Mouse (Mus musculus) midbrain, embryonic 11.5 days (tissue): Measurements from ENCODE around the gene Tma7. TPM values are rescaled to one million over a fixed set of nuclear protein-coding genes. Genes with fewer than 3 reads are reported as not detected.
A peak's percentile ranks its signal among the peaks of the same experiment; 100 is the strongest.

ENCODE experiments used
- ATAC-seq: fragments of 200-750 bp; cut with Nextera tagmentation; 2 replicates; pipeline ENCODE4 v1.8.0; 2017; ENCODE audit warnings: moderate TSS enrichment, moderate library complexity; ENCODE audit not compliant: low FRiP score
- DNase-seq: peaks from one replicate; pipeline ENCODE4 v3.0.0; 2015; ENCODE audit warnings: low spot score; ENCODE audit errors: missing footprints
- H3K27ac ChIP-seq: fragments of 300-500 bp; sonication (generic); 2 replicates; pipeline ENCODE4 v1.5.1; 2014; ENCODE audit warnings: low read depth, low read length
- H3K27me3 ChIP-seq: fragments of 300-500 bp; sonication (generic); 2 replicates; pipeline ENCODE4 v1.6.1; 2014; ENCODE audit warnings: mild to moderate bottlenecking, low read length, moderate library complexity, mixed read lengths; ENCODE audit not compliant: control insufficient read depth, insufficient read depth
- H3K36me3 ChIP-seq: fragments of 300-500 bp; sonication (generic); 2 replicates; pipeline ENCODE4 v1.6.1; 2014; ENCODE audit warnings: mild to moderate bottlenecking, low read length, moderate library complexity, mixed read lengths; ENCODE audit not compliant: control insufficient read depth, insufficient read depth
- H3K4me1 ChIP-seq: fragments of 300-500 bp; sonication (generic); 2 replicates; pipeline ENCODE4 v1.6.1; 2014; ENCODE audit warnings: low read length; ENCODE audit not compliant: control insufficient read depth, insufficient read depth
- H3K4me2 ChIP-seq: fragments of 300-500 bp; sonication (generic); 2 replicates; pipeline ENCODE4 v1.6.1; 2014; ENCODE audit warnings: mild to moderate bottlenecking, moderate library complexity
- H3K4me3 ChIP-seq: fragments of 300-500 bp; sonication (generic); 2 replicates; pipeline ENCODE4 v1.5.1; 2014; ENCODE audit warnings: low read depth, low read length
- H3K9ac ChIP-seq: fragments of 300-500 bp; sonication (generic); 2 replicates; pipeline ENCODE4 v1.6.1; 2014; ENCODE audit warnings: low read length
- H3K9me3 ChIP-seq: fragments of 300-500 bp; sonication (generic); 2 replicates; pipeline ENCODE4 v1.6.1; 2016; ENCODE audit warnings: low read length; ENCODE audit not compliant: control insufficient read depth
- WGBS: fragments of 180-500 bp; shearing (Covaris S2); extraction: QIAGEN DNeasy Blood & Tissue Kit; methylation state at CpG from one replicate; pipeline ENCODE4 v1.1.7; 2014; 5-methylcytosine and 5-hydroxymethylcytosine counted together
- polyA plus RNA-seq: library from polyadenylated mRNA; unstranded; fragments of >200 nt; fragmentation: Nextera tagmentation; extraction: Ambion mirVana; gene quantifications from 2 replicates; pipeline ENCODE4 v1.2.1, GENCODE M21; 2014

Gene Tma7
- polyA plus RNA-seq, 1 experiment from 2014 or later: 852 TPM

DNA sequence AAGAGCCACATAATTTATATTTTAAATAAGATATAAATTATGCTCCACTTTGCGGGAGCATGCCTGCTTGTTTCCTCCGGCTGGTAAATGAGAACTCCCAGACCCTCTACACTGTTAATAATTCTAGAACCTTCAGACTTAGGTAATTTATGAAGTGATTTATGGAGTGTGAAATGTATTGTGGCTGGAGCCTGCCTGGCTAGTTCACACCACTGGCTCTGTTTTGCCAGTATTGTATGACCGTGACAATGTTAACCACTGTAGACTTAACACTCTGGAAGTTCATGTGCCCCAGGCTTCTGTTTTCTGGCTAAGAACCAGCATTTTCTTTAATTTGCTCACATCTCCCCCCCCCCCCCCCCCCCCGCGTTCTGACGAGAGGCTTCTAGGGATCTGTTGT is 25.0 kb upstream of the Tma7 start:
- whole genome bisulfite sequencing: 92% methylated on average over 6 of the region's 6 CpGs
- no peak overlapping the region for H3K9ac ChIP-seq
- no peak overlapping the region for H3K4me3 ChIP-seq
- no peaks in the 10 kb centered on the region for H3K27me3 ChIP-seq
- peaks cover 67% of the 10 kb centered on the region for H3K36me3 ChIP-seq
- DNase-seq (no peak), ATAC-seq (no peak)
- no peak overlapping the region for H3K4me2 ChIP-seq
- no peak overlapping the region for H3K27ac ChIP-seq
- H3K9me3 ChIP-seq: no peaks in the 10 kb centered on the region
- no peaks in the 10 kb centered on the region for H3K4me1 ChIP-seq

DNA sequence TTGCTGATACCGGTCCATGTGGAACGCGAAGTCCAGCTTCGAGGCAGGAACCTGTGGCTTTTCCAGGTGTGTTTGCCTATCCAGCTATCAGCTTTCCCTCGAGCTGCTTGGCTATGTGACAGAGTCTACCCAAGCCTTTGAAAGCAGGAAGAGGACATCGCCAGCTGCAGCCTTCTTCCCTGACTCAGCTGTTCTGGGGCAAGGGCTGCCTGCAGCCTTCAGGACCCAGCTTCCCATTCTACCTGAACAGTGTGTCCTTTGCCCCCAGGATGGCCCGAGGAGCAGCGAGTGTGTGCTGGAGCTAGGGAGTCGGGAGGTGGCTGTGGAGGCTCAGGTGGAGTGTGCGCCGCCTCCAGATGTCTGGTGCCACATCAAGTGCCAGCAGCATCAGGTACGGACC is 23.3 kb upstream of the Tma7 start:
- 96% methylated on average over 12 of the region's 12 CpGs for WGBS
- no peak for ATAC-seq
- peaks cover 55% of the 10 kb centered on the region for H3K36me3 ChIP-seq

DNA sequence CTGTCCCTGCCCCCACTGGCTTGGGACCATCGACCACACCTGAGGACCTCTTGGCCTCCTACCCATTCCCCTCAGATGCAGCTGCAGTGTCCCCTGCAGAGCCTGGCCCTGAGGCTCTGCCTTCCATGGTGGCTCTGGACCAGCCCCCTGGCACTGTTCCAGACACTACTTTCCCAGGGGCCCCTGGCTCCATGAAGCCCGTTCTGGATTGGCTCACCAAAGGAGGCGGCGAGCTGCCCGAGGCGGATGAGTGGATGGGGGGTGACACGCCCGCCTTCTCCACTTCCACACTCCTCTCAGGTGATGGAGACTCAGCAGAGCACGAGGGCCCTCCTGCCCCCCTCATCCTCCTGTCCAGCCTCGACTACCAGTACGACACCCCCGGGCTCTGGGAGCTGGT is 22.6 kb upstream of the Tma7 start:
- H3K36me3 ChIP-seq: peaks cover 52% of the 10 kb centered on the region
- no peak for DNase-seq
- no peaks in the 10 kb centered on the region for H3K9me3 ChIP-seq
- no peaks in the 10 kb centered on the region for H3K4me1 ChIP-seq
- no peak overlapping the region for H3K9ac ChIP-seq
- H3K4me2 ChIP-seq: no peak overlapping the region
- no peak for ATAC-seq
- H3K4me3 ChIP-seq: no peak overlapping the region
- H3K27ac ChIP-seq: no peak overlapping the region
- no peaks in the 10 kb centered on the region for H3K27me3 ChIP-seq
- 82% methylated on average over 12 of the region's 12 CpGs for WGBS

More for the DNA sequence above, 23.3 kb upstream of the Tma7 start:
- Histone ChIP-seq H3K27ac (no peak overlapping the region), H3K4me3 (no peak overlapping the region), H3K4me1 (no peaks in the 10 kb centered on the region), H3K4me2 (no peak overlapping the region), H3K9me3 (no peaks in the 10 kb centered on the region), H3K27me3 (no peaks in the 10 kb centered on the region), H3K9ac (no peak overlapping the region)
- no peak for DNase-seq

DNA sequence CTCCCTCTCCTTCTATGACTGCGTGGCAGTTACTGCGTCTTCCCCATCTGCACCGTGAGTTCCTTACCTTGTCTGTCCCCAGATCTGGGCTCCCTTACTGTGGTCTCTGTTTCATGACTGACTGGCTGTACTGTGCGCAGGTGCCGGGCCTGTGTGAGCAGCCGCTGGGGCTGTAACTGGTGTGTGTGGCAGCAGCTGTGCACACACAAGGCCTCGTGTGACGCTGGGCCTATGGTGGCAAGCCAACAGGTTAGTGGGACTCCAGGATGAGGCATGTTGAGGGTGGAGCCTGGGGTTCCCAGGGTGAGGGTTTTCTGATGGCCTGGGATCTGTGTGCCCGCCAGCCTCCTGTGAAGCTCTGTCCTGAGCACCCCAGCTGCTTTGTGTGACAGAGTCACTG is 21.7 kb upstream of the Tma7 start:
- Histone ChIP-seq H3K27ac (no peak overlapping the region), H3K9ac (no peak overlapping the region), H3K9me3 (no peaks in the 10 kb centered on the region), H3K36me3 (peaks cover 55% of the 10 kb centered on the region), H3K27me3 (no peaks in the 10 kb centered on the region), H3K4me2 (no peak overlapping the region), H3K4me3 (no peak overlapping the region), H3K4me1 (peaks cover 4% of the 10 kb centered on the region)
- no peak for DNase-seq
- no peak for ATAC-seq
- whole genome bisulfite sequencing: 81% methylated on average over 9 of the region's 9 CpGs

DNA sequence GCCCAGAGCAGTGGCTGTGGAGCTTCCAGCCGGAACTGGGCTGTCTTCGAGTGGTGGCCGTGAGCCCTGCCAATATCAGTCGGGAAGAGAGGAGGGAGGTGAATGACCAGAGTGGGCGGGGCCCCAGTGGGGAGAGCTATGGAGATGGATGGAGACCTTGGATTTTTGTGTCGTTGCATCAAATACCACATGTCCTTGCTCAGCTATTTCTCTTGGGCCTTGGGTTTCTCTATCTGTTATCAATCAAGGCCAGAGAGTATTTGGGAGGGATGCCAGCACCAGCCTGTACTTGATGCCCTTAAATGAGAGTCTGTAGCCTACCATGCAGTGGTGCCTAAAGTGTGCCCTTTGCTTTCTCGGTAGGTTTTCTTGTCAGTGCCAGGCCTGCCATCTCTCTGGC is 20.9 kb upstream of the Tma7 start:
- Histone ChIP-seq H3K4me2 (no peak overlapping the region), H3K4me1 (peaks cover 12% of the 10 kb centered on the region), H3K27me3 (no peaks in the 10 kb centered on the region), H3K4me3 (no peak overlapping the region), H3K9me3 (no peaks in the 10 kb centered on the region), H3K9ac (no peak overlapping the region), H3K27ac (no peak overlapping the region), H3K36me3 (peaks cover 50% of the 10 kb centered on the region)
- DNase-seq: no peak
- no peak for ATAC-seq
- 73% methylated on average over 7 of the region's 7 CpGs for WGBS

DNA sequence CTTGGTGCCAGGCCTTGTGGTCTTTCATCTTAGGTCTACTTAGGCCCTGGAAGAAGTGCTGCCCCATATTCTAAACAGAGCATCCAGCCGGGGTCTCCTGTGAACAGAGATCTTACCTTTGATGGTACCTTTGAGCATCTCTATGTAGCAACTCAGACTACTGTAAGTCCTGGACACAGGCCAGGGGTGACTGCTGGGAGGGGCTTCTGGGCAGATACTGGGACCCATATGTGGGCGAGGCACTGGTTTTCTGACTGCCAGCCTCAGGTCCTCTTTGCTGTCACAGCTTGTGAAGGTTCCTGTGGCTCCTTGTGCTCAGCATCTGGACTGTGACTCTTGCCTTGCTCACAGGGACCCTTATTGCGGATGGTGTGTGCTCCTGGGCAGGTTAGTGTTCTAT is 20.2 kb upstream of the Tma7 start:
- ATAC-seq (no peak), DNase-seq (no peak)
- H3K27ac ChIP-seq: no peak overlapping the region
- no peak overlapping the region for H3K4me2 ChIP-seq
- no peaks in the 10 kb centered on the region for H3K9me3 ChIP-seq
- no peaks in the 10 kb centered on the region for H3K27me3 ChIP-seq
- peaks cover 19% of the 10 kb centered on the region for H3K4me1 ChIP-seq
- 89% methylated on average over 3 of the region's 3 CpGs for WGBS
- H3K9ac ChIP-seq: no peak overlapping the region
- no peak overlapping the region for H3K4me3 ChIP-seq
- peaks cover 45% of the 10 kb centered on the region for H3K36me3 ChIP-seq

DNA sequence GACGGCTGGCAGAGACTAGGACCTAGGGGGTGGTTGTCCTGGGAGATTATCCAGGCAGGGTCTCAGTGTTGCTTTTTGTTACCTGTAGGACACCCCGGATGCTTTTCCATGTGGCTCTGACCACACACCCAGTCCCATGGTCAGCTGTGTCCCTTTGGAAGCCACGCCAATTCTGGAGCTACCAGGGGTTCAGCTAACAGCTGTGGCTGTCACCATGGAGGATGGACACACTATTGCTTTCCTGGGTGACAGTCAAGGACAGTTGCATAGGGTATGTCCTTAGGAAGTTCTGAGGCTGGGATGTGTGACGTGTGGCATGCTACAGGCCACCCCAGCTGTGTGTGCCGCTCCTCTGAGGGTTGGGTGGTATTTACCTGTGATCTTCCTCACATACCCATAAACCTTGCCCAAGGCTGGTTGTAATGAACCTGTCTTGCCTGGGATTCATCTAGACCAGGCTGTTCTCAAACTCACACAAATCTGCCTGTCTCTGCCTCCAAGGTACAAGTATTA is 19.6 kb upstream of the Tma7 start:
- WGBS: 91% methylated on average over 5 of the region's 5 CpGs
- ATAC-seq (no peak), DNase-seq (no peak)
- H3K36me3 ChIP-seq: peaks cover 43% of the 10 kb centered on the region
- H3K27ac ChIP-seq: no peak overlapping the region
- no peak overlapping the region for H3K4me2 ChIP-seq
- no peaks in the 10 kb centered on the region for H3K9me3 ChIP-seq
- no peaks in the 10 kb centered on the region for H3K27me3 ChIP-seq
- H3K4me3 ChIP-seq: no peak overlapping the region
- H3K4me1 ChIP-seq: peaks cover 25% of the 10 kb centered on the region
- H3K9ac ChIP-seq: no peak overlapping the region

DNA sequence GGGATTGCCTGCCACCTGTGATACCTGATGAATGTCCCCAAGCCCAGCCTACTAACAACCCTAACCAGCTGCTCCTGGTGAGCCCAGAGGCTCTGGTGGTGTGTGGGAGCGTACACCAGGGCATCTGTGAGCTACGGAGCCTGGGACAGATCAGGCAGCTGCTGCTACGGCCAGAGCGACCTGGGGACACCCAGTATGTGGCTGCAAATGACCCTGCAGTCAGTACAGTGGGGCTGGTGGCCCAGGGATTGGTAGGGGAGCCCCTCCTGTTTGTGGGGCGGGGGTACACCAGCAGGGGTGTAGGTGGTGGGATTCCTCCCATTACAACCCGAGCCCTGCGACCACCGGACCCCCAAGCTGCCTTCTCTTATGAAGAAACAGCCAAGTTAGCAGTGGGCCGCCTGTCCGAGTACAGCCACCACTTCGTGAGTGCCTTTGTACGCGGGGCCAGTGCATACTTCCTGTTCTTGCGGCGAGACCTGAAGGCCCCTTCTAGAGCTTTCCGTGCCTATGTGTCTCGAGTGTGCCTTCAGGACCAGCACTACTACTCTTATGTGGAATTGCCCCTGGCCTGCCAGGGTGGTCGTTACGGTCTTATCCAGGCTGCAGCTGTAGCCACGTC is 18.0 kb upstream of the Tma7 start:
- no peak overlapping the region for H3K4me3 ChIP-seq
- H3K9ac ChIP-seq: no peak overlapping the region
- no peak overlapping the region for H3K4me2 ChIP-seq
- peaks cover 25% of the 10 kb centered on the region for H3K4me1 ChIP-seq
- DNase-seq (no peak), ATAC-seq (no peak)
- no peak overlapping the region for H3K27ac ChIP-seq
- 92% methylated on average over 20 of the region's 20 CpGs for WGBS
- H3K36me3 ChIP-seq: peaks cover 28% of the 10 kb centered on the region
- H3K9me3 ChIP-seq: no peaks in the 10 kb centered on the region
- H3K27me3 ChIP-seq: no peaks in the 10 kb centered on the region

DNA sequence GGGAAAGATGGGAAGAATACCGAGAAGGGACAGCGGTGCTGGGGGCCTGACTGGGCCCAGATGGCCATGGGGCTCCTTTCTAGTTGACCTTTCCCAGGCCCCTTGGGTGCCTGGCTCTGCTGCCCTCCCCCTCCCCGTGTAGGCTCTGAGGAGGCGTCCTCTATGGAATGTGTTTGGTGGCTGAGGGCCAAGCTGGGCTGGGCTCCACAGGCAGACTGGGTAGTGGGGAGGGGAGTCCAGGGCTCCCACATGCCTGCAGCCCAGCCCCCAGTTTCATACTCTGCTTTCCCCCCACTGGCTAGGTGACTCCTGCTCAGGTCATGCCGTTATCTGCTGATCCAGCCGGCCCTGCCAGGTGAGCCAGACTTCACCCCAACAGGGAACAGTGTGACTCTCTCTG is 16.6 kb upstream of the Tma7 start:
- no peaks in the 10 kb centered on the region for H3K9me3 ChIP-seq
- H3K4me2 ChIP-seq: peak overlapping the region; percentile 77
- H3K9ac ChIP-seq: peak overlapping the region; percentile 33; the same call in 1 of the 2 replicates
- WGBS: 62% methylated on average over 6 of the region's 6 CpGs
- peaks cover 33% of the 10 kb centered on the region for H3K4me1 ChIP-seq
- ATAC-seq: no peak
- no peak overlapping the region for H3K27ac ChIP-seq
- H3K27me3 ChIP-seq: no peaks in the 10 kb centered on the region
- no peak overlapping the region for H3K4me3 ChIP-seq
- no peak for DNase-seq
- H3K36me3 ChIP-seq: peaks cover 20% of the 10 kb centered on the region
